Mouse (Mus musculus) ES-E14 (cell line): ENCODE data around the gene Mdm2.

Experiments used
- CHD2 ChIP-seq: IDR thresholded peaks from 2 replicates; pipeline ENCODE4 v1.6.1; 2014; ENCODE audit warnings: mild to moderate bottlenecking, low read depth, low read length, inconsistent platforms
- MAFK ChIP-seq: IDR thresholded peaks from 2 replicates; pipeline ENCODE4 v1.6.1; 2014; ENCODE audit warnings: mild to moderate bottlenecking, low read depth, low read length, inconsistent platforms; ENCODE audit not compliant: insufficient read depth
- ZC3H11A ChIP-seq: IDR thresholded peaks from 2 replicates; pipeline ENCODE4 v1.6.1; 2012; ENCODE audit warnings: low read depth, mild to moderate bottlenecking, inconsistent platforms, low read length, borderline replicate concordance
- ZNF384 ChIP-seq: IDR thresholded peaks from 2 replicates; pipeline ENCODE4 v1.6.1; 2012; ENCODE audit warnings: low read depth, low read length, inconsistent platforms

DNA sequence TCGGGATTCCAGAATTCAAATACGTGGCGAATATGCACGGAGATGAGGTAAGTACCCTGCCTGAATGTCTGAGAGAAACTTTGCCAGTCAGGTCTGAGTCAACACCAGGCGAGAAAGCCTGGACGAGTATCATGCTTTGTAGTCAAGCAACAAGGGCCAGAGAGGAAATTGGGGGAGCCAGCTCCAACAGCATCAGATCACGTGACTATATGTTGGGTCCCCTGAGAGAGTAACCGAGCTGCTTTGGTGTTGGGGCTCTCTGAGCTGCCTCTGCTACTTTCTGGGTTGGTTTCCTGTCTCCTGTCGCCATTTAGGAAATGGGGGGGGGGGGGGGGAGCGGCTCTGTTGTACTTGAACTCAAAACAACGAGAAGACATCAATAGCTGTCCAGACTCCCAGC lies 50.7 kb downstream of the Mdm2 start:
- no peak for TF ChIP-seq CHD2
- TF ChIP-seq ZNF384, result no peak
- TF ChIP-seq MAFK, result no peak
- TF ChIP-seq ZC3H11A, result no peak
